11 mouse cellular contexts compared by ENCODE assay signal in the genomic region with DNA sequence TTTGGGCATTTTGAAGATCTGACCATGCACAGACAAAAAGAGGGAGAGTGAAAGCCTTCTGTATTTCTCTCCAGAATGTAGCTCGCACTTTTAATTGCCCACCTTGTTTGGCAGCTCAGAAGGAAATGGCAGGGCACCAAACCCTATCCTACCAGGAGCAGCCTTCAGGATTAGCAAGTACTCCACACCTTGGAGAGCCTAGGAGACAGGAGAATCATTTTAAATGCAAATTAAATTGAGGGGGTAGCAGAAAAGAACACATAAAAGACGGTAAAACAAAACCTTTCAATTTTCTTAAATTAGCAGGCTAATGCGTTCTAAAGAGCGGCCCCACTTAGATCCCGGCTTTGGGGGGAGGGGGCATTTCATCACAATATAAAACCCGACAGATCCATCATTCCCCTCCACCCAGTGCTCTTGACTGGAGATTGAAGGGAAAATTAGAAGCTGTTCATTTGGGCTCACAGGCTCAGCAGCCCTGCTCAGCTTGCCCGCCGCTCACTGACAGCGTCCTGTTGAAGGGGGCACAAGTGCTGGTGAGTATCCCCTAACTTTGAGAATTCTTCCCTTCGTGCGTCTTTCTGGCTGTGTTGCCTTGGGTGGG. TPM values are rescaled to one million over a fixed set of nuclear protein-coding genes. Genes with fewer than 3 reads are reported as not detected.
DNase-seq lines count a peak whose midpoint lies in the region; ATAC-seq lines count a peak whose summit lies in the region.
"Had no signal": no experiment of that assay in that cellular context is flagged by ENCODE, and none has a peak within 500 bp of the region (broad histone marks: within the 10 kb centered on the region; RNA-seq: fewer than 3 reads in every experiment).

Phactr1 (plus strand) TSS at position 233 of the 604 bp plus-strand sequence.

- DNase-seq in forebrain, embryonic 11.5 days (ENCODE audit: low spot score), result peak; percentile 50
- no peak for DNase-seq in forebrain, embryonic 10.5 days (ENCODE audit: extremely low spot score, low spot score)
- DNase-seq in right cerebral cortex, adult 18-20 months, result peak; percentile 57
- DNase-seq in right cerebral cortex, postnatal 36 days (ENCODE audit: low spot score in 2 of 2), result no peak
- DNase-seq in layer of hippocampus, adult 8-10 months (ENCODE audit: low spot score in 2 of 2), result peak in 1 of 2 experiments; percentile 38
- DNase-seq in spleen, postnatal 4 days (ENCODE audit: low spot score in 2 of 2), result no peak
- DNase-seq in thymus, postnatal 4 days, result no peak
- DNase-seq: B cell, adult 2 months had no signal

- no peaks in the 10 kb centered on the region for H3K36me3 ChIP-seq in forebrain, embryonic 11.5 days (ENCODE audit: control insufficient read depth, insufficient read depth, low read length)
- H3K36me3 ChIP-seq in forebrain, embryonic 10.5 days (replicated peaks), result no peaks in the 10 kb centered on the region
- H3K36me3 ChIP-seq in neural tube, embryonic 14.5 days (ENCODE audit: control insufficient read depth, insufficient read depth, low read length), result no peaks in the 10 kb centered on the region
- H3K36me3 ChIP-seq: limb, embryonic 10.5 days had no signal

- no peak within 1 kb of the TSS for H3K27ac ChIP-seq in forebrain, embryonic 11.5 days (ENCODE audit: low read depth, low read length)
- no peak within 1 kb of the TSS for H3K27ac ChIP-seq in forebrain, embryonic 10.5 days
- H3K27ac ChIP-seq in neural tube, embryonic 14.5 days (ENCODE audit: low read depth, low read length), result no peak within 1 kb of the TSS
- H3K27ac ChIP-seq: limb, embryonic 10.5 days had no signal

- 0 out of 2 replicates have a peak, but pooled peaks cover 2% of the 10 kb centered on the region for H3K4me1 ChIP-seq in forebrain, embryonic 11.5 days (replicated peaks; ENCODE audit: control insufficient read depth, insufficient read depth, low read length)
- H3K4me1 ChIP-seq in forebrain, embryonic 10.5 days, result peaks cover 14% of the 10 kb centered on the region
- peaks cover 4% of the 10 kb centered on the region; the same call in 1 of the 2 replicates for H3K4me1 ChIP-seq in neural tube, embryonic 14.5 days (ENCODE audit: control insufficient read depth, insufficient read depth, low read length)
- H3K4me1 ChIP-seq: limb, embryonic 10.5 days had no signal

- ATAC-seq in forebrain, embryonic 11.5 days (replicated peaks; ENCODE audit: low FRiP score), result 0 out of 2 replicates have a peak, but pooled peaks have one; percentile 44
- no peak for ATAC-seq in neural tube, embryonic 14.5 days (ENCODE audit: low read depth)

- no peak within 1 kb of the TSS for H3K4me2 ChIP-seq in forebrain, embryonic 11.5 days (ENCODE audit: low read depth, low read length, severe bottlenecking)
- H3K4me2 ChIP-seq in neural tube, embryonic 14.5 days (ENCODE audit: low read depth, low read length), result no peak within 1 kb of the TSS
- H3K4me2 ChIP-seq: heart, embryonic 11.5 days had no signal

- H3K4me3 ChIP-seq in forebrain, embryonic 11.5 days (ENCODE audit: low read depth, low read length), result no peak within 1 kb of the TSS
- H3K4me3 ChIP-seq in forebrain, embryonic 10.5 days, result no peak within 1 kb of the TSS; the same call in 1 of the 2 replicates
- no peak within 1 kb of the TSS for H3K4me3 ChIP-seq in neural tube, embryonic 14.5 days (ENCODE audit: low read depth, low read length)
- H3K4me3 ChIP-seq: limb, embryonic 10.5 days had no signal

- no peak within 1 kb of the TSS for H3K9ac ChIP-seq in forebrain, embryonic 11.5 days (ENCODE audit: low read length)
- H3K9ac ChIP-seq in neural tube, embryonic 14.5 days (replicated peaks; ENCODE audit: low read depth, low read length), result no peak within 1 kb of the TSS

- no peaks in the 10 kb centered on the region for H3K27me3 ChIP-seq in forebrain, embryonic 11.5 days (ENCODE audit: control insufficient read depth, insufficient read depth, low read length)
- H3K27me3 ChIP-seq in forebrain, embryonic 10.5 days (ENCODE audit: poor library complexity, severe bottlenecking), result peaks cover 15% of the 10 kb centered on the region
- no peaks in the 10 kb centered on the region for H3K27me3 ChIP-seq in neural tube, embryonic 14.5 days (ENCODE audit: control insufficient read depth, insufficient read depth, low read length)

- WGBS in forebrain, embryonic 11.5 days, result 5% methylated on average over 11 of the region's 11 CpGs
- 17% methylated on average over 11 of the region's 11 CpGs for WGBS in forebrain, embryonic 10.5 days
- 15% methylated on average over 11 of the region's 11 CpGs for WGBS in neural tube, embryonic 14.5 days

- no peaks in the 10 kb centered on the region for H3K9me3 ChIP-seq in forebrain, embryonic 11.5 days (ENCODE audit: control insufficient read depth, low read length)
- no peaks in the 10 kb centered on the region for H3K9me3 ChIP-seq in forebrain, embryonic 10.5 days
- no peaks in the 10 kb centered on the region for H3K9me3 ChIP-seq in neural tube, embryonic 14.5 days (ENCODE audit: control insufficient read depth, low read length)
- H3K9me3 ChIP-seq: limb, embryonic 10.5 days had no signal

RNA-seq across cellular contexts. Expression of gene Phactr1, which starts in this region (rescaled TPM):
- polyA plus RNA-seq in forebrain, embryonic 11.5 days (2014; fragmentation: Nextera tagmentation; extraction: Ambion mirVana), result 11.0 and 12.4 TPM in 2 replicates
- 4.5 and 5.5 TPM in 2 replicates for polyA plus RNA-seq in forebrain, embryonic 10.5 days (2016; fragmentation: Nextera tagmentation; extraction: Ambion mirVana)
- total RNA-seq in layer of hippocampus, adult 8-10 months (2022), result 100 to 1,000 TPM; 299 to 319 (median 309) TPM
- 58.4 and 65.5 TPM in 2 replicates for polyA plus RNA-seq in neural tube, embryonic 14.5 days (2014; fragmentation: Nextera tagmentation; extraction: Ambion mirVana)

Comparison
In these comparisons a context has a peak if more than half of its experiments do, and no peak if none do; other contexts are left out.
1. DNase-seq: peak in forebrain, embryonic 11.5 days (single experiment) and right cerebral cortex, adult 18-20 months (single experiment); none in forebrain, embryonic 10.5 days (single experiment), right cerebral cortex, postnatal 36 days (0 of 2), spleen, postnatal 4 days (0 of 2) and thymus, postnatal 4 days (single experiment).